Mouse (Mus musculus): ENCODE results near the gene Olfr934.

- no peak for TF ChIP-seq CTCF (IDR thresholded peaks at IDR 0.05; ENCODE audit: borderline replicate concordance, insufficient read depth, low read length)
- TF ChIP-seq POLR2A (IDR thresholded peaks at IDR 0.05; ENCODE audit: low read depth, low read length) = no peak
Observed at GRCm38 (mm10) chr9:38972013-38972412, 16.1 kb downstream of the Olfr934 start, which contains the start of gene Olfr933.

All from embryonic fibroblast, embryonic 13.5 days (primary cell).